Mouse (Mus musculus) right cerebral cortex, adult 2 months (tissue): Measurements from ENCODE around the gene Marc2.
A peak's percentile ranks its signal among the peaks of the same experiment; 100 is the strongest.

Source experiments
- DNase-seq, 2 experiments: peaks; one replicate each; pipeline ENCODE4 v3.0.0; 2021 to 2022; ENCODE audit warnings: low spot score in 2 of 2

Gene Marc2

DNA sequence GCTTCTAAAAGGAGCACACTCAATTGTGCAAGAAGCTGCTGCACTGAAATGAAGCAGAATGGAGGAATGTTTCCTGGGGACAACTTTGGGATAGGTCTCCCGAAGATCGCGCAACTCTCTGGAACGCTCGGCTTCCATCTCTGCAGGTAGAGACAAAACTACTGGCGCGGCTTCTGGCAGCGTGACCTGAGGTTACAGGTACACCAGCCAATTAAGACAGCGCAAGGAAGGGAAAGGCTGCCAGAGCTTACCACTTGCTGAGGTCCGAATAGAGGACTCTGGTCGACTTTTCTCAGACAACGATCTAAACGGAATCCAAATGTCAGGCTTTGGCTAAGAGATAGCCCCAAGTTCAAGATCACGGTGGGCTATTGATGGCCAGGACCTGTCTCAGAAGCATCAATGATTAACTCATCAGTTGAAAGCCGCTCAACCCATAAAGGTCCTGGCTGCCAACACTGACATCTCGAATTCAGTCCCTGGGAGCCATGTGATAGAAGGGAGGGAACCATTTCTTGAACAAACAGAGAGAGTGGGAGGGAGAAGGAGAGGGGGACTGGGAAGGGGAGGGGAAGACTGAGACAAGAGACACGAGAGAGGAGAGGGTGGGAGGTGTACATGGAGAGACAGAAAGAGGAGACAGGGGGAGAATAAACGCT, at the start of gene Marc2:
Marc2 (minus strand) TSS at position 360 of the 659 bp plus-strand sequence.
- DNase-seq, result peak in 1 of 2 experiments; percentile 24

DNA sequence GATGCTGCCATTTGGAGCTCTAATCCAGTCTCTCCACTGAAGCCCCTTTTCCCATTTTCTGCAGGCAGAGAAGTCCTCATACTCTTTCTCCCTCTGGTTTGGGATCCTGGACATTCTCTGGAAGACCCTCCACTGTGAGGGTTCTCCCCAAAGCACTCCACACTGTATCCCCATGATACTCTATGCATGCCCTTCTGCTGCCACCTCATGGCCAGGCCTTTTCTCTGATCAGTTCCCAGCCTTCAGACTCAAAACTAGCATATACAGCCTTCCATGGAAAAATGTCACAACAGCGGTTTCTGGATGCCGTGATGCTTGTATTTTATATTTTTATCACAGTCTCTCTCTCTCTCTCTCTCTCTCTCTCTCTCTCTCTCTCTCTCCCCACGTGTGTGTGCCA, 45.7 kb upstream of the Marc2 start:
- DNase-seq, result peak in 1 of 2 experiments; percentile 48

DNA sequence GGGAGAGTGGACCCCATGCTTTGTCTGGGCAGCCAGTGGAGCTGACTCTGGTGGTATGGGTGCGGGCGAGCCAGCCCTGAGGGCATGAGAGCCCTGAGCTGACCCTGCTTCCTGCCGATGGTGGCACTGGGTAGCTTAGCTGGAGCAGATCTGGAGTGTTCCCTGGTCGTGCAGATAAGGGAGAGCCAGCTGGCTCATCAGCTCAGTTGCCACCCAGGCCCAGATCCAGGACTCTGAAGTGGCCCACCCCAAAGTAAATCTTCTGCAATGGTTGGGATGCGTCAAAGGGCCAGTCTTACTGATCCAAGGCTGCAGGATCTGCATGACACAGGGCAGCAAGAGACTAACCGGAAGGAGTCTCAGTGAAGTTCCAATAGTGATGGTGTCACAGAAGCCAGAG, 43.2 kb upstream of the Marc2 start:
- DNase-seq, result no peak

DNA sequence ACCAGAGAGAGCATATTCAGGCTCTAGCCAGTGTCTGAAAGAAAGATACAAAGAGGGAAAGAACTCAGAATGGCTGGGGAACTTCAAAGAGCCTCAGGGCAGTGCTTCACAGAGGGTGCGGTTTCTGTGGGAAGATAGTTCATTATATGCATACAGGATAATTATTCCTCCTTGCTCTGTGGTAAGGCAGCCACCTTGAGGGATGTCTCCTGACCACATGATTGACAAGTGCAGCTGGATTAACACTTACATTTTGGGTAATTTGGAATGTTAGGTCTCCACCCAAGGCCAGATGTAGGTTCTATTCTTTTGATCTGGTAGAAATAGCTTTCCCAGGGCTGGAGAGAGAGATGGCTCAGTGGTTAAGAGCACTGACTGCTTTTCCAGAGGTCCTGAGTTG, 39.9 kb upstream of the Marc2 start:
- no peak for DNase-seq

DNA sequence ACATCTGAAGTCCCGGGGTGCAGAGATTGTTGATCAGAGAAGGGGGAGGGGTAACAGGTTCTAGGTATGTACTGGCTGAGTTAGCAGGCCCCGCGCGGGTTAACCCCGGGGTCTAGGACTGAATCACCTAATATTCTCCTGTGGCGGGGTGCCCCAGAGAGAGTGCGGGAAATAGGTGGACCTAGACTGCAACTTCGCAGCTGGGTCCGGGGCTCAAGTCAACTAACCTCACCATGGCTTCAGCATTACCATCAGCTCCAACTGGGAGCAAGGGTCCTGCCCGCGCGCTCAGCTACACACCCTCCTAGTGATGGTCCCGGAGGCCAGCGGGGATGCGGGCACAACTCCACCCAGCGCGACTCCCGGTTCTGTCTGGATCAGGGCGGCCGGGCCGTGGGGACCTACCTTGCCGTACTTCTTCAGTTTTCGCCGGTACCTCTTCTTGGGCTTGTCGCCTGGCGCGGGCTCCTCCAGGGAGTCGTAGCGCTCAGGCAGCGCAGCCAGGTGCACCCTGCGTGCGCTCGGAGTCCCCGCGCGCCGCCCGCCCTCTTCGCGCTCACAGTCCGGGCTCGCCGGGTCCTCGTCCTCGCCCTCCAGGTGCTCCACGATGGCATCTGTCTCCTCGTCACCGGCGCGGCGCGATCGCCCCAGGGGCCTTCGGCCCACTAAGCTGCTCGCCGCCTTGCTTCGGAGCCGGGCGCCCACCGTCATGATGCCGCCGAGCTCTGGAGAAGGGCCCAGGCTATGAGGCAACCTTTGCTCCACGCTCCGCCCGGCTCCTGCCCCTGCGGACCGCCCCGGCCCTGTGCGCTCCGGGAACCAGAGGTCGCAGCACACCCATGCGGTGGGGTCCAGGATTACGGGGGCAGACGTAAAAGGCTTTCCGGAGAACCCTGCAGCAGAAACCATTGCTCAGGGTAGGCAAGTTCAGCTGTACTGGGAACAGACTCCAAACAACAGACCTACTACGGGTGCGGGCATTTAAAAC, 36.3 kb upstream of the Marc2 start, which contains the start of gene C130074G19Rik:
C130074G19Rik (minus strand) TSS at position 938 of the 988 bp plus-strand sequence.
- peak in 1 of 2 experiments; percentile 23 for DNase-seq

DNA sequence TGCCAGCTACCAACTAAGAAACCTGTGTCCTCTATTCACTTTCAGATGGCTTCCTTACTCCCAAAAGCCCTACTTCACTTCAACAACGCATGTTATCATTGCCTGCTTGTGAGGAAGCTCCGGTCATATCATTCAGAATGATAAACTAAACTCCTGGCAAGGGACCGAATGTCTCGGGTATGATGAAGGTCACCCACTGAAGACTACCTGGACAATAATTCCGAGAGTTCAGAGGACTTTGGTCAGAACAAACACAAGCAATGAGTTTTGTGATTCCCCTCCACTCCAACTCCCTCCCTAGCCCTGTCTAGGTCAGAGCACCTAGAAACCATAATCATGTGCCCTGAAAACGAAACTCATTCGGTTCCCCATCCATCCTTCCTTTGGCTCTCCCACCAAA, 35.6 kb upstream of the Marc2 start:
- DNase-seq, result no peak

DNA sequence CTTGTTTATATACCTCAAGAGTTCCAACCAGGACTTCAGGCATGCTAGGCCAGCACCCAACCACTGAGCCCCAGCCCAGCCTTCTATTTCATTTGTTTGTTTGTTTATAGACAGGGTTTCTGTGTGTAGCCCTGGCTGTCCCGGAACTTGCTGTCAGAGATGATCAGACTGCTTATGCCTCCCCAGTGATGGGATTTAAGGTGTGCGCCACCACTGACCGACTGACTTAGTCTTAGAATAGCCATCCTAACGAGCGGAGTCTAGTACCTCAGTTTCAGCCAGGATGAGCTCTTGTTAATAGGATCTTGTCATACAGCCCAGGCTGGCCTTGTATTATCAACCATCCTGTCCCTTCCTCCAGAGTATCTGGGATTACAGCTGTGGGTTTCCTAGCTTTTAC, 35.0 kb upstream of the Marc2 start:
- DNase-seq, result no peak

DNA sequence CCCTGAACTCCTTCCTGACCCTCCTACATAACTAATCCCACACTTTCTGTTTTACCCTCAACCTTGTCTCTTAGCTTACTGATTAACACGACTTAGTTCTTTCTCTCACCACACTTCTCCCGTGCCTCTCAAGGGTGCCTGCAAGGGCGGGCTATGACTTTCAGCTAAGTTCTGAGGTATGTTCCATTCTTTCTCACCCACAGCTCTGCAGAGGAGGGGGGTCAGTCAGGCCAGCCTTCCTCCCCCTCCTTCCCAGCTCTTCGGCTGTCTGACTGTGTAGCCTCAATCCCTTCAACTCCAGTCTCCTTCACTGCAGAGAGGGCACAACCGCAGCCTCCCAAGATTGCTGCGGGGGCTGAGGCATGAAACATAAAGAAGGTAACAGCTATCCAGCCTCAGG, 32.6 kb upstream of the Marc2 start:
- DNase-seq, result no peak

DNA sequence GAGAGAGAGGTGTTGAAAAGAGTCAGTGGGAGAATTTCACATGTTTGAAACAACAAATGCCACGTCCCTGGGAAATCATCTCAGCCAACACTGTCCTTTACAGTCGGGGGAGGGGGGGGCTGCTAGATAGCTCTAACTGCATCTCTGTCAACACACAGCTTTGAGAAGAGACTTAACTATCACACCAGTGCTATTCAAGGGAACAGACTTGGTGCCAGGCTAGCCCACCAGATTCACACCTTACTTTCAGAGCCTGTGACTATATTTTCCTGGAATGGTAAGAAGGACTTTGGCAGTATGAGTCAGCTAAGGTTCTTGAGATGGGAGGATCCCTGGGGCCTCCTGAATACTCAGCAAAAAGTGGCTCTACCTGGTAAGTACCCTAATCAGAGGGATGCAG, 31.1 kb upstream of the Marc2 start:
- DNase-seq, result peak; percentile 53 to 62

DNA sequence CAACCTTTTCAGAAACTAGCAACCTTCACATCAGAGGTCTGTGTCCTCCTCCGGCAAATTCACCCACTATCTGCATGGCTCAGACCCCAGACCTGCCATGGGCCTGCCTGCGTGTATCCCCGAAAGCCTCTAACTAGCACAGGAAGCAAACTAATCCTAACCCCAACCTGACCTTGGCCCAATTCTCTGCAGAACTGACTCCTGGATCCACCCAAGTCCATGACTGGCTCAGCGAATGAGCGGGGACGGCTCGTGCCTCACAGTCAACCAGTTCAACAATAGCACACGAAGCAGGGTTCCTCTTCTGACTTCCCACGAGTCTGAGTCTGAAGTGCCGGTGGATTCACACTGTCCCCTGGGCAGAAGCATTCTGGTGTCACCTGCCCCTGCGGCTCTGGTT, 27.7 kb upstream of the Marc2 start:
- DNase-seq, result no peak

DNA sequence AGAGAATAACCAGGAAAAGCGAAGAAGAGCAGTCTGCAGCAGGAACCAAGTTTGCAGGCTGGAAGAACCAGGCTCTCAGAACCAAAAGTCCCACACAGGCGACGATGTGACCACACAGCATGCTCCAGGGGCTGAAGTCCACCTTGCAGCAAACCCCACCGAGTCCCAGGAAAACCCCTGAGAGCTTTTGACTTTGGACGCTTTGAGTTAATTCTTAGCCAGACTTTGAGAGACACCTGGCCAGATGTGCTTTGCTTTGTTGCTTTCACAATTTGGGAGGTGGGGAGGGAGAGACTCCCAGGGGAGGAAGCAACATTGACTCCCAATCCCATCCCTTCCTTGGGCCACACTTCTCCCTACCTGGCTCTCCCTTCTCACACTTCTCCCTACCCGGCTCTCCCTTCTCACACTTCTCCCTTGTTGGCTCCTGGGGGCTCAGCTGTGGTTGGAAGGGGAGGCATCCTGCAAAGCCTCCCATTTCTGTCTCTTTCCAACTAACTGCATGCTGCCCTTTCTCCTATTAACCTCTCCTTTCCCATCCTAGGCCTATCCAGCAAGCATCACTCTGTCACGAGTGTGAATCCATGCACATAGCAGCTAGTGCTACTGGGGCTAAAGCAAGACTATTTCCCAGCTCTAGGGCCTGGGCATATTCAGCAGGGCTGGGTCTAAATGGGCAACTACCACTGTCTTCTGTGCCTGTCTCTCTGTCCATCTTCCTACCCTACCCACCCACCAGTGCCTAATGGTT, 26.0 kb upstream of the Marc2 start:
- no peak for DNase-seq

DNA sequence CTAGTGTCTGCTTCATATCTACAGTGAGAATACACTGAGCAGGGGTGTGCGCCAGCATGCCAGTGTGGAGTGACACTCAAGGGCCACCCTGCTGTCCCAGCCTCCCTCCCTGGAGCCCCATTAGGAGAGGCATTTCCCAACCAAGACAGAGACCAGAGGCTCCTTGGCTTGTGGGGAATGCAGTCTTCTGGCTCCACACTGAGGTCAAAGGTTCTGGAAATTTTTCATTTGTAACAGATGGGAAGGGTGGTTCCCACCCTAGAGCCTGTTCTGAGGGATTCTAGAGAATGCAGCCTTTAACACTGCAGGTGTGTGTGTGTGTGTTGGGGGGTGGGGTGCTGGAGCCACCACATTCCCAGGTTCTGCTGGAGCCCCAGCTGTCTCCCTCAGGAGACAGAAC, 25.3 kb upstream of the Marc2 start:
- DNase-seq, result no peak

DNA sequence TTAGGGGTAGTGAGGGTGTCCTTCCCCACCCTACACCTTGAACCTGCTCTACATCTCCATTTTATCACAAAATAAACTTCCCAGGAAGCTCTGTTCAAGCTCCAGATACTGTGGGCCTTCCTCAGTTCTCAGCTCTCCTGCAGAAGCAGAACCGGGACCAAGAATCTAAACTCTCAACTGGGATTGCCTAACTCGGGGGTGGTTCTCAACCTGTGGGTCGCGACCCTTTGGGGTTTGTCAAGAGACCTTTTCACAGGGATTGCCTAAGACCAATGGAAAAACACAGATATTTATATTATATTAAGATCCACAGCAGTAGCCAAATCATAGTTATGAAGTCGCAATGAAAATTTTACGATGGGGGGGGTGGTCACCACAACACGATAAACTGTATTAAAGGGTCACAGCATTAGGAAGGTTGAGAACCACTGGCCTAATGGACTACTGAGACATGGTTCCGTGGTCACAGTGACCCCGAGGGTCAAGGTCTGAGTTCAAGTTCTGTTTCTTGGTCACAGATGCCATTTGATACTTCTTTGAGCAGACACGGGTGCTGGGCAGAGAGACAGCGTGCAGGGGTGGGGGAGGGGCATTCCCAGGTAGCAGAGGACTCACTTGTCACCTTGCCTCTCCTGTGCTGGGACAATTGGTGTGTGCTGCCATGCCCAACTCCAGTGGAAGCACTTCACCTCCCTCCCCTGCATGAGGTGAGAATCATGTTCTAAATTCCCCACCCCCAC, 24.6 kb upstream of the Marc2 start:
- DNase-seq, result no peak

DNA sequence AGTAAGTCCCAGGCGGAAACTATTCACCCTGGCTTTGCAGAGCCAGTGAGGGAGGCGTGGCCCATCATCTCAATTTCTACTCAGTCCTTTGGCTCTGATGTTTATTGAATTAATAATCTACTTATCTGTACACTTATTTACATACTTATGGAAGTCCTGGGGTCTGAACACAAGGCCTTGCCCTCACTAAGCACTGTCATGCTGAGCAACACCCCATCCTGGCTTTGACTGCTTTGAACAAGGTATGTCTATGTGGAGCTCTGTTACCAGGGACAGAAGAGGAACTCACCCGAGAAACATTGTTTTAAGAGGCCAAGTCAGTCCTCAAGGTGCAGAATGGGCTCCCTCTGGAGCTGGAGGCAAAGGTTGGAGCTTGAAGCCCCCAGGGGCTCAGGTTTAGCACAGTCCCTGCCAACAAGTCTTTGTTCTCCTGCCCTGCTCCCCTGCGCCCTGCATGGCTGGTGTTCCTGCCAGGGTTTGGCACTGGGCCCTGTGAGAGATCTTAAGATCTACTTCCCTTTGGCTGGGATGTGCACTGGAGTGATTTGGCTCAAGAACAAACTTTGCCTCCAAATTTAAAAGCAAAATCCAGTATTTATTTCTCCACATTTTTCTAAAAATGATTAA, 23.8 kb upstream of the Marc2 start:
- no peak for DNase-seq

DNA sequence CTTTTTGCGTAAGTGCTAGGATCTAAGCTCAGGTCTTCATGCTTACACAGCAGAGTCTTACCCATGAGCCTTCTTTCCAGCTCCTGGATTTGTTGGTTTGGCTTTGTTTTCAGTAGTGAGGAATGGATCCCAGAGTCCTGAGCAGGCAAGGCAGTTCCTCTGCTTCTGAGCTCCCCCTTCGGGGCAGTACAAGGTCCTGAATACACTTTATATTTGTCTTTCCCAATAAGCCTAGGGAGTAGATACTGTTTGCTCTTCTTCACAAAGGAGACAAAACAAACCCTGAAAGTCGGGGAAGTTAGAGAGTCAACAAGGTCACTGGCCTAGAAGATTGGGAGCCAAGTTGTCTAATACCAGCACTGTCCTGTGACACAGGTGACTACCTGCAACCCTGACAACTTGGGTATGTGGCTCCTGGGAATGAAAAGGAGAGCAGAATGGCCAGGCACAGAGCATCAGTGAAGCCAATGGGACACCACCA, 21.4 kb upstream of the Marc2 start:
- DNase-seq, result no peak

DNA sequence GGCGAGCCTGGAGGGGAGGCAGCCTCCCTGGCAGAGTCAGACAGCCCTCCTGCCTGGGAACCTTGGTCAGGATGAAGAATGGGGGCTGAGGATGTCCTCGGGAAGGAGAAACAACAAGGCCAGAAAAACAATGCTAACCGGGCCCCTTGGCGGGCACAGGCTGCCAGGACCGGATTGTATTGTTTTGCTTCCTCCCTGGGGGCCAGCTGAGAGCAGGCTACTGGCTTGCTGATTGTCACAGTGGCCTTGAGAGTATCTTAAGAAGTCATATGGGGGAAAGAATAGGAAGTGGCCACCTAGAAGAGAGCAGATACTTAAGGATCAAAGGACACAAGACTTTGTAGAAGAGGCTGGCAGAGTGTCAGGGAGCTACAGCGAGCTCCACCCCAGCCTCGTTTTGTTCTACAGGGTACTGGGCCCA, 18.1 kb upstream of the Marc2 start:
- DNase-seq, result no peak

DNA sequence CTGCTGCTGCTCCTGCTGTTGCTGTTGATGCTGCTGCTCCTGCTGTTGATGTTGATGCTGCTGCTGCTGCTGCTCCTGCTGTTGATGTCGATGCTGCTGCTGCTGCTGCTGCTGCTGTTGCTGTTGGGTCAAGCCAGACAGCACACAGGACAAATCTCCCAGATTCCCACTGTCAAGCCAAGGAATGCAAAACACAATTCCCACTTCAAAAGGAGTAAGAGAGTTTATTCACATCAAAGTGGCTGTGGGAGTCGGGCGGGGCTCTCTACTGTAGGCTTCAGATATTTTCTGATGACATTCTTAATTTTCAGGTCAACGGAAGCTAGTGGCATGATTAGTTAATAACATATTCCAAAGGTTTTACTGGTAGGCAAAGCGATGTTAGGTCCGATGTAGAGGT, 16.4 kb upstream of the Marc2 start:
- DNase-seq, result no peak

DNA sequence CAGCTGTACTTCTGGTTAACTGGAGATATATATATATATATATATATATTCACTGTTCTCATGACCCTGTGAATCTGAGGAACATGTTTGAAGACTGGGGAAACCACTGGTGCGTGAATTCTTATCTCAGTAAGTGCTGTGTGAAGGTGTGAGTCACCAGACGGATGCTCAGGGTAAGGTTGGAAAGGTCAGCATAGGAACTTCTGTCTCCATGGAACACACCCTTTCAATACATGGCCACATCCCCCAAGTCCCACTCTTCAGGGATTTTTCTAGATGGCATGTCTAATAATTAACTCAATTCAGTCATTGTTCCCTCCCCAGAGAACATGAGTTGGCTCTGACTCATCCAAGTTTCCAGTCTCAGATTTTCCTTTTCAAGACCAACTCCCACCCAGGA, 15.3 kb upstream of the Marc2 start:
- DNase-seq, result no peak

DNA sequence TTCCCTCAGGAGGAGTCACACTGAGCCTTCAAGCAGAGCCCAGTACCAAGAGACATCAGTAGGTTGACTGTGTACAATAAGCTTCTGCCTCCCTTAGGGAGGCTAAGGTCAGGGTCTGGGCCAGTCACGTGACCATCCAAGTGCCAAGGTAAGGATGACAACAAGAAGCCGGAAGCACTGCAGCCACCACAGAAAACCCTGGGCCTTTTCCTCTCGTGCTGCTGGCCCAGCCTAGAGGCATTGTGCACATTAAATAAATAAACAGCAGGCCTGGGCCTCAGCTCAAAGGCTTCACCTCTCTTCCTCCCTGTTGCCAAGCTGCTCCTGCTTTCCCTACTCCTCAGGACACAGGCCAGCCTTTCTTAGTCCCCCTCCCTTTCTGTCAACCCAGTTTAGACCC, 14.0 kb upstream of the Marc2 start:
- DNase-seq, result no peak

DNA sequence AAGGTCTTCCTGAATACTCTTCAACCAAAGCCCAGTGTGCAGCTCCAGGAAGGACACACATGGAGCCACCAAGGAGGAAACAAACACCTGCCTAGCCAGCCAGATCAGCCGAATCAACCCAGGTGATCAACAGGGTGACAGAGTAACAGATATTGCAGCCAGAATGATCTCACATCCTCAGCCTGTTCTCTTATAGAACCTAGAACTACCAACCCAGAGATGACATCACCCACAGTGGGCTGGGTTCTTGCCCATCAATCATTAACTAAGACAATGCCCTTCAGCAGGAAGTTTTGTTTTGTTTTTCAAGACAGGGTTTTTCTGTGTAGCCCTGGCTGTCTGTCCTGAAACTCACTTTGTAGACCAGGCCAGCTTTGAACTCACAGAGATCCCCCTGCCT, 12.0 kb upstream of the Marc2 start:
- no peak for DNase-seq

DNA sequence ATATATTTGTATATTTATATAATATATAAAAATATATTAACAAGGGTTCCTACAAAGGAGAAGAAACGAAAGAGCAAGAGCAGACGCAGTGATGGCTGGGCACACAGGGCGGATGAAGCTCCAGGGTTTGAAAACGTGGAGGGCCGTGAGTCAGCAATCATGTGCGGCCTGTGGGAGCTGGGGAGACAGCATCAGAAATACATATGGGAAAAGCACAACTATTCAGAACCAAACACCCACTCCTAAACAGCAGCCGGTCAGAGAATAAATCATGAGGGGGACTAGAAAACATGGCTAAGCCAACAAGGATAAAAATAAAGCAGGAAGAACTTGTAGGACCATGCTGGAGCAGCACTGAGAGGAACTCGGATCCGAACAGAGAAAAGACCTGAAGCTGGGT, 11.0 kb upstream of the Marc2 start:
- DNase-seq, result peak; percentile 45 to 58
